Mouse (Mus musculus) limb, embryonic 14.5 days (tissue): ENCODE data around the gene Rap1gap. TPM values are rescaled to one million over a fixed set of nuclear protein-coding genes. Genes with fewer than 3 reads are reported as not detected.

Source experiments
- ATAC-seq: fragments of 200-750 bp; cut with Nextera tagmentation; 2 replicates; pipeline ENCODE4 v1.8.0; 2017; ENCODE audit warnings: low read depth, moderate number of reproducible peaks, moderate TSS enrichment; ENCODE audit not compliant: low FRiP score
- DNase-seq: peaks from one replicate; pipeline ENCODE4 v3.0.0-alpha.2; 2015; ENCODE audit warnings: low spot score
- H3K27ac ChIP-seq: fragments of 300-500 bp; sonication (generic); replicated peaks from 2 replicates; pipeline ENCODE4 v1.5.1; 2014; ENCODE audit warnings: low read depth, mild to moderate bottlenecking, low read length, moderate library complexity, mixed read lengths
- H3K27me3 ChIP-seq: fragments of 300-500 bp; sonication (generic); 2 replicates; pipeline ENCODE4 v1.6.1; 2014; ENCODE audit warnings: low read length, mixed read lengths; ENCODE audit not compliant: control insufficient read depth, insufficient read depth
- H3K36me3 ChIP-seq: fragments of 300-500 bp; sonication (generic); 2 replicates; pipeline ENCODE4 v1.6.1; 2014; ENCODE audit warnings: mild to moderate bottlenecking, low read length, moderate library complexity, mixed read lengths; ENCODE audit not compliant: control insufficient read depth, insufficient read depth
- H3K4me1 ChIP-seq: fragments of 300-500 bp; sonication (generic); 2 replicates; pipeline ENCODE4 v1.6.1; 2014; ENCODE audit warnings: antibody characterized with exemption, low read length, mixed read lengths; ENCODE audit not compliant: control insufficient read depth, insufficient read depth
- H3K4me2 ChIP-seq: fragments of 300-500 bp; sonication (generic); replicated peaks from 2 replicates; pipeline ENCODE4 v1.6.1; 2014; ENCODE audit warnings: low read depth, mild to moderate bottlenecking, low read length, moderate library complexity; ENCODE audit not compliant: severe bottlenecking
- H3K4me3 ChIP-seq: fragments of 300-500 bp; sonication (generic); replicated peaks from 2 replicates; pipeline ENCODE4 v1.5.1; 2014; ENCODE audit warnings: low read length
- H3K9ac ChIP-seq: fragments of 300-500 bp; sonication (generic); 2 replicates; pipeline ENCODE4 v1.6.1; 2014; ENCODE audit warnings: mild to moderate bottlenecking, low read depth, low read length, moderate library complexity; ENCODE audit not compliant: severe bottlenecking
- H3K9me3 ChIP-seq: fragments of 300-500 bp; sonication (generic); 2 replicates; pipeline ENCODE4 v1.6.1; 2016; ENCODE audit warnings: low read length; ENCODE audit not compliant: control insufficient read depth
- POLR2A ChIP-seq: fragments of 200-500 bp; IDR thresholded peaks from 2 replicates; pipeline ENCODE4 v1.8.0; 2012; ENCODE audit warnings: inconsistent platforms, mild to moderate bottlenecking, moderate library complexity, borderline replicate concordance; ENCODE audit not compliant: insufficient read depth, insufficient read length; ENCODE audit errors: extremely low read depth
- WGBS: fragments of 180-500 bp; shearing (Covaris S2); extraction: QIAGEN DNeasy Blood & Tissue Kit; methylation state at CpG from one replicate; pipeline ENCODE4 v1.1.7; 2014; 5-methylcytosine and 5-hydroxymethylcytosine counted together
- polyA plus RNA-seq, 2 experiments: library from polyadenylated mRNA; depleted of rRNA in 1 of 2; stranded (reverse) in 1 of 2; unstranded in 1 of 2; fragments of >200 nt; fragmentation: Nextera tagmentation in 1 of 2; extraction: Ambion mirVana in 1 of 2; gene quantifications; 2 replicates each; pipeline versions ENCODE4 v1.2.1 to v1.2.3; 2012 to 2014

The Rap1gap gene
- polyA plus RNA-seq, 2 experiments = 11.9 to 35.2 TPM

GRCm38 (mm10) chr4:137681408-137682104 is 17.0 kb downstream of the Rap1gap start:
- Histone ChIP-seq H3K4me1 (no peaks in the 10 kb centered on the region; the same call in 1 of the 2 replicates), H3K4me2 (peak overlapping the region; percentile 47), H3K36me3 (no peaks in the 10 kb centered on the region), H3K27ac (no peak overlapping the region), H3K4me3 (peak overlapping the region; percentile 32), H3K9me3 (no peaks in the 10 kb centered on the region), H3K27me3 (peaks cover 31% of the 10 kb centered on the region), H3K9ac (peak overlapping the region; percentile 36; the same call in 1 of the 2 replicates)
- ATAC-seq = no peak
- no peak for DNase-seq
- TF ChIP-seq POLR2A = no peak
- WGBS = 6% methylated on average over 51 of the region's 52 CpGs

GRCm38 (mm10) chr4:137682961-137683453 is 18.5 kb downstream of the Rap1gap start:
- DNase-seq (no peak), ATAC-seq (no peak)
- no peaks in the 10 kb centered on the region; the same call in 1 of the 2 replicates for H3K4me1 ChIP-seq
- H3K9me3 ChIP-seq = no peaks in the 10 kb centered on the region
- H3K27ac ChIP-seq = no peak overlapping the region
- 35% methylated on average over 7 of the region's 7 CpGs for WGBS
- H3K4me3 ChIP-seq = no peak overlapping the region
- no peak overlapping the region for H3K4me2 ChIP-seq
- H3K36me3 ChIP-seq = no peaks in the 10 kb centered on the region
- no peak overlapping the region for H3K9ac ChIP-seq
- TF ChIP-seq POLR2A = no peak
- H3K27me3 ChIP-seq = peaks cover 31% of the 10 kb centered on the region

GRCm38 (mm10) chr4:137684830-137685343 is 20.4 kb downstream of the Rap1gap start:
- H3K4me1 ChIP-seq = no peaks in the 10 kb centered on the region; the same call in 1 of the 2 replicates
- no peak overlapping the region for H3K27ac ChIP-seq
- no peak overlapping the region for H3K4me3 ChIP-seq
- 25% methylated on average over 9 of the region's 9 CpGs for WGBS
- H3K9ac ChIP-seq = no peak overlapping the region
- H3K4me2 ChIP-seq = no peak overlapping the region
- DNase-seq (no peak), ATAC-seq (no peak)
- no peak for TF ChIP-seq POLR2A
- H3K9me3 ChIP-seq = no peaks in the 10 kb centered on the region
- H3K27me3 ChIP-seq = peaks cover 28% of the 10 kb centered on the region
- no peaks in the 10 kb centered on the region for H3K36me3 ChIP-seq

- Histone ChIP-seq H3K9me3 (no peaks in the 10 kb centered on the region), H3K36me3 (no peaks in the 10 kb centered on the region), H3K4me2 (no peak overlapping the region), H3K27ac (no peak overlapping the region), H3K9ac (no peak overlapping the region), H3K4me1 (no peaks in the 10 kb centered on the region; the same call in 1 of the 2 replicates), H3K4me3 (no peak overlapping the region), H3K27me3 (peaks cover 17% of the 10 kb centered on the region)
- 74% methylated on average over 5 of the region's 5 CpGs for WGBS
- ATAC-seq = no peak
- DNase-seq = no peak
- TF ChIP-seq POLR2A = no peak
These were observed 21.8 kb downstream of the Rap1gap start for GRCm38 (mm10) chr4:137686303-137686702.

- Histone ChIP-seq H3K27ac (no peak overlapping the region), H3K4me3 (no peak overlapping the region), H3K27me3 (peaks cover 6% of the 10 kb centered on the region; the same call in 1 of the 2 replicates), H3K36me3 (no peaks in the 10 kb centered on the region), H3K9me3 (no peaks in the 10 kb centered on the region), H3K4me2 (no peak overlapping the region), H3K4me1 (no peaks in the 10 kb centered on the region), H3K9ac (no peak overlapping the region)
- WGBS = 74% methylated on average over 14 of the region's 14 CpGs
- no peak for TF ChIP-seq POLR2A
- ATAC-seq (no peak), DNase-seq (no peak)
These were observed 22.8 kb downstream of the Rap1gap start for GRCm38 (mm10) chr4:137687234-137687825.
